Mouse (Mus musculus) embryonic stem cell, embryonic (primary cell): Measurements from ENCODE around the gene Wnk2.
"Not testable (repeated sequence)": the region's sequence is repeated elsewhere in the genome, so short reads cannot be mapped to it uniquely, and the experiment has no call there.

Experiments
- CTCF ChIA-PET, 4 experiments: fragments of 300-600 bp in 2 of 4; fragments of 350-600 bp in 2 of 4; sonication (Branson Sonifier 250); formaldehyde crosslinking; loops; one replicate each; lab custom pipeline; 2022; ENCODE audit warnings: inconsistent platforms in 2 of 4; lab: Charles Lee
- POLR2A ChIA-PET, 4 experiments: fragments of 300-600 bp in 2 of 4; fragments of 350-600 bp in 2 of 4; sonication (Branson Sonifier 250); formaldehyde crosslinking; loops; one replicate each; lab custom pipeline; 2022; ENCODE audit warnings: antibody characterized with exemption in 4 of 4, inconsistent platforms in 1 of 4; lab: Charles Lee

Wnk2 gene

GRCm38 (mm10) chr13:49058528-49058927 is 89.3 kb downstream of the Wnk2 start:
- POLR2A ChIA-PET = no interaction called here

DNA sequence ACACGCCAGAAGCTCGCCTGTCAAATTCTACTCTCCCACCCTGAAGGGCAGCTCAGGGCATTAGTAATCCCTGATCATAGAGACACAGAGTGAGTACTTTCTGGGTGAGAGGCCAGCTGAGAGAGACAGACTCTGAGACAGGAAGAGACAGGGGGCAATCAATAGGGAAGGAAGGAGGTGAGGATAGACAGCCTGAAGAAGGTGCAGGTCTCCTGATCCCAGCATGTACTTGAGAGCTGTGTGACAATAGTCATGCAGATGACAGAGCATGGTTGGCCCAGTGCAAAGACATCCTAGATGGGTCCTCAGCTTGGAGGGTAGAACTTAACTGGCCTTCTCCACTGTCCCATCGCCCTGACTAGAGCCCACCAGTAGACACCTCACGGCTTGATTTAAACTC is 91.5 kb downstream of the Wnk2 start:
- CTCF ChIA-PET = no interaction called here

More at GRCm38 (mm10) chr13:49058528-49058927, 89.3 kb downstream of the Wnk2 start:
- CTCF ChIA-PET = interaction anchor here in 1 of 4 experiments (0.7 kb wide), 1 partner anchor 11 kb away, joined by 3 read pairs; no protein-coding TSS in a partner anchor

GRCm38 (mm10) chr13:49054753-49055152 is 93.1 kb downstream of the Wnk2 start:
- CTCF ChIA-PET, POLR2A ChIA-PET: not testable (repeated sequence)

More for the DNA sequence above, 91.5 kb downstream of the Wnk2 start:
- POLR2A ChIA-PET = interaction anchor here in 2 of 4 experiments (0.6 to 0.9 kb wide), 3 partner anchors 18 to 510 kb away, joined by 3 read pairs; no protein-coding TSS in a partner anchor

DNA sequence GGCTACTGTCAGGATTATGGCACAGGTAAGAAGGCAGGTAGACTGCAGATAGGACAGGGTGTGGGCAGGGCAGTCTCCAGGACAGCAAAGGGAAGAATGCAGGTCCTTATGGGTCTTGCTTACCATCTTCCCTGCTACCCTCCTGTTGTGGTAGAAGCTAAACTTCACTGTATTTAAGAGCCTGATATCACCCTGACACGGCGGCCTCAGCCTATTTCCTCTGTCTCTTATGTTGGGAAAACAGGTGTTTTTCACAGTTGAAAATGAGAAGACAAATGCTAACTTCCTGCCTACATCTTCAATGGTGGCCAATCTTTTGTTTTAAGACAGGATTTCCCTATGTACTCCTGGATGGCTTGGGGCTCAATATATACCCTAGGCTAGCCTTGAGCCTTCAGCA is 94.5 kb downstream of the Wnk2 start:
- CTCF ChIA-PET = interaction anchor here in 2 of 4 experiments (1.1 to 1.5 kb wide), 4 partner anchors 10 to 471 kb away, joined by 3 to 5 read pairs (median 4); no protein-coding TSS in a partner anchor

GRCm38 (mm10) chr13:49052512-49052911 is 95.3 kb downstream of the Wnk2 start:
- ChIA-PET POLR2A (interaction anchor here in 2 of 4 experiments (1.2 to 2.3 kb wide), 4 partner anchors 12 to 105 kb away, joined by 3 to 5 read pairs (median 4); no protein-coding TSS in a partner anchor), CTCF (interaction anchor here in 3 of 4 experiments (0.5 to 1.8 kb wide), 20 partner anchors 8 to 470 kb away, joined by 3 to 10 read pairs (median 4); no protein-coding TSS in a partner anchor)

More for the DNA sequence above, 94.5 kb downstream of the Wnk2 start:
- POLR2A ChIA-PET = interaction anchor here in 2 of 4 experiments (1.2 to 2.3 kb wide), 2 partner anchors 11 to 15 kb away, joined by 3 to 5 read pairs; no protein-coding TSS in a partner anchor

- POLR2A ChIA-PET = interaction anchor here in 2 of 4 experiments (0.6 to 1.9 kb wide), 3 partner anchors 9 to 34 kb away, joined by 3 to 5 read pairs (median 3); no protein-coding TSS in a partner anchor
- CTCF ChIA-PET = interaction anchor here (0.5 to 1.2 kb wide), 6 partner anchors 11 to 549 kb away, joined by 3 to 5 read pairs (median 3); no protein-coding TSS in a partner anchor
These were observed 100.4 kb downstream of the Wnk2 start for GRCm38 (mm10) chr13:49047393-49047792.

GRCm38 (mm10) chr13:49044145-49044561 is 103.7 kb downstream of the Wnk2 start:
- POLR2A ChIA-PET = interaction anchor here in 2 of 4 experiments (0.7 to 1.2 kb wide), 3 partner anchors 14 to 379 kb away, joined by 3 to 5 read pairs (median 4); no protein-coding TSS in a partner anchor
- CTCF ChIA-PET = interaction anchor here in 1 of 4 experiments (0.8 kb wide), 1 partner anchor 9 kb away, joined by 4 read pairs; no protein-coding TSS in a partner anchor

- CTCF ChIA-PET = no interaction called here
- POLR2A ChIA-PET = no interaction called here
These were observed 105.4 kb downstream of the Wnk2 start for GRCm38 (mm10) chr13:49042371-49042770.

DNA sequence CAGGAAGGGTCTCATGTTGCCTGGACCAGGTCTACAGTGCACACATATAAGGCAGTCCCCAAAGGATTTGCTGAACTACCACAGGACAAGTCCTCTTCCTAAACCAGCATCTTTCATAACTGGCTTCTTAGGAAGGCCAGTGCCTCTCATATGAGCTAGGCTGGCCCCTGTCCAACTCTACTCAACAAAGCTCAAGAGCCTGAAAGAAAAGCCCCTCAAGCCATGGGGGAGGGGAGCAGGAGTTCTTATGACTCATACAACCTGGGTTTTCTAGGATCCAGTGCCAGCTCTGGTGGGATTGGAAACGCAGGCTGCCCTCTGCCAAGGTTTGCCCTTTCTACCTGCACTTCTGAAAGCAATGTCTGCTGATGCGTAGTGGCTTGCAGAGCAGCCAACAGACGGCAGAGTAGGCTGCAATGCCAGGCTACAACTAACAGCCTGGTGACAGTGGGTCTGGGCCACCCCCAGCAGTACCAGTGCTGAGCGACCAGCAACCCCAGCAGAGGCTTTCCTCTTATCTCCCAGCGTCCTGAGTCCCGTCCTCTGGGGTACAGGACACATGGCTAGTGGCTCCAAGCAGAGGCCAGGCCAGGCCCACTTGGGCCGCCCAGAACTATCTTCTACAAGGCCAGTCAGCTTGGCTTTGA is 110.8 kb downstream of the Wnk2 start:
- POLR2A ChIA-PET = interaction anchor here in 2 of 4 experiments (1.3 to 1.8 kb wide), 4 partner anchors 10 to 146 kb away, joined by 3 to 7 read pairs (median 4); no protein-coding TSS in a partner anchor
- CTCF ChIA-PET = no interaction called here

- POLR2A ChIA-PET = interaction anchor here in 2 of 4 experiments (1.3 to 1.6 kb wide), 4 partner anchors 9 to 36 kb away, joined by 3 to 7 read pairs (median 4); no protein-coding TSS in a partner anchor
- CTCF ChIA-PET = no interaction called here
These were observed 111.4 kb downstream of the Wnk2 start for GRCm38 (mm10) chr13:49036436-49036835.

DNA sequence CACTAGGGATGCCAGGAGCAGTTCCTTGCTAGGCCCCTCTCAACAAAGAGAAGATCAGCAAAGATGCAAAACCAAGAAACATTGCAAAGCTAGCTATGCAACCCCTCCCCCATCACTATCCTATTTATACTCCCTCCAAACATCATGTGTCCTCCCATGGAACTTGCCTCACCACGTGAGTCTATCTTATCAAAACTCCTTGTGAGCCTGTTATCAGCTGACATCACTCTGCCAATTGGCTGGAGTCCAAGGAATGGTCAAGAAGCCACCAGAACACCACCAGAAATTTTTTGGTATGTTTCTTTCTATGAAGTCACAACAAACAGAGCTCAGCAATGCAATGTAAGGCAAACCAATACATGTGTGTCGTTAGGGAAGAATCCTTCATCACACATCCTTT is 116.8 kb downstream of the Wnk2 start:
- ChIA-PET CTCF (interaction anchor here in 2 of 4 experiments (0.7 kb wide), 2 partner anchors 8 to 9 kb away, joined by 3 read pairs; no protein-coding TSS in a partner anchor), POLR2A (interaction anchor here (0.6 to 1.4 kb wide), 5 partner anchors 11 to 68 kb away, joined by 3 to 11 read pairs (median 4); no protein-coding TSS in a partner anchor)

DNA sequence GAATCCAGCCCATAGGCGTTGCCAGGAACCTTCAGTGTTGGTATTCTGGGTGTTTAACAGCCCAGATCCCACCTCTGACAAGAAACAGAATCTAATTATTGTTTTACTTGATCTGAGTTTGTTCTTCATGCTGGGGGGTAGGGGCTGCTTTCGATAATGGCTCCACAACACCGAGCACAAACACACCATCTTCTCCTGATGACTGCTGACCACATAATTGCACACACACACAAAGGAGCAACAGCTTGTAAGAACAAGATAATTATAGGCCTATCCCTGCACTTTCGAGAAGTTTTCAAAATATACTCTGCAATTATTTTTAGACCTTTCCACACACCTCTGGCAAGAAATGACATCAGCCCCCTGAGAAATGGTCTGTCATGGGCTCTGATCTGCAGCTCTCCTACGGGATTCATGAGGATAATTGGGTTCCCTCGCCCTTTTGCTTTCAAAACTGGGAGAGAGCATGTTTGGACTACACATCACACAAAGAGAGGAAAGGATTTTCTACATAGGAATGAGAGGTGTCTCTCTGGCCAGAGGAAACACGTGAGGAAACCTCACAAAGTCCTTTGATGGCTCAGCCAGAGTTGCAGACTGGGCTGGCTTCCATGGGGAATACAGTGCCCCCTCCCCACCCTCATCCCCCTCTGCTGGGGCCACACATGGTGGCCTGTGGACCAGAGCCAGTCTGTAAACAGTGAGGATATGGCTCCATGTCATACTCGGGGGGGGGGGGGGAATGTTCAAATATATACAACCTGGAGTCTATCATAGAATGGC is 118.9 kb downstream of the Wnk2 start:
- POLR2A ChIA-PET = interaction anchor here in 3 of 4 experiments (0.6 to 3.3 kb wide), 4 partner anchors 14 to 150 kb away, joined by 3 to 44 read pairs (median 3); no protein-coding TSS in a partner anchor
- CTCF ChIA-PET = interaction anchor here in 2 of 4 experiments (0.6 to 0.9 kb wide), 3 partner anchors 130 to 354 kb away, joined by 3 to 5 read pairs (median 3); no protein-coding TSS in a partner anchor

DNA sequence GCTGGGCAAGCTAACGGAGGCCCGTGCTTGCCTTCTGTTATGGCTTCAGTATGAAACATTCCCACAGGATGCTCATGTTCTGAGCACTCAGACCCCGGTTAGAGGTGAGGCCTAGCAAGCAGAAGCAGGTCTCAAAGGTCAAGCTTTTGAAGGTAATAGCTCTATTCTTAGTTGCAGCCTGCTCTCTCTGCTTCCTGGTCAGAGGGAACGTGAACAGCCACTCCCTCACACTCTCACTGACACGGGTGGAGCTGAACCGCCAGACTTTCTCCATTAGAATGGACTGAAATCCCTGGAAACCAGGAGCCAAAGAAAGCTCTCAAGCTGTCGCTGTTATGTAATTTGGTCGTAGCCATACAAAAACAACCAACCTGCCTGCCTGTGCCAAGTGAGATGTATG is 120.8 kb downstream of the Wnk2 start:
- CTCF ChIA-PET = interaction anchor here in 2 of 4 experiments (0.5 to 1.4 kb wide), 6 partner anchors 46 to 376 kb away, joined by 3 to 4 read pairs (median 3); no protein-coding TSS in a partner anchor
- POLR2A ChIA-PET = interaction anchor here in 3 of 4 experiments (0.6 to 3.3 kb wide), 21 partner anchors 9 to 402 kb away, joined by 3 to 44 read pairs (median 4); partner anchors contain the start of genes Ninj1 (in 1 of the 3) and Ptpdc1 (in 1 of the 3)

- ChIA-PET CTCF (interaction anchor here in 1 of 4 experiments (1.2 to 1.3 kb wide), 2 partner anchors 13 to 16 kb away, joined by 3 read pairs; no protein-coding TSS in a partner anchor), POLR2A (interaction anchor here in 2 of 4 experiments (0.5 to 2.5 kb wide), 9 partner anchors 9 to 183 kb away, joined by 3 to 11 read pairs (median 4); partner anchors contain the start of gene Ninj1 (in 1 of the 2))
These were observed 122.3 kb downstream of the Wnk2 start for GRCm38 (mm10) chr13:49025521-49025920.

DNA sequence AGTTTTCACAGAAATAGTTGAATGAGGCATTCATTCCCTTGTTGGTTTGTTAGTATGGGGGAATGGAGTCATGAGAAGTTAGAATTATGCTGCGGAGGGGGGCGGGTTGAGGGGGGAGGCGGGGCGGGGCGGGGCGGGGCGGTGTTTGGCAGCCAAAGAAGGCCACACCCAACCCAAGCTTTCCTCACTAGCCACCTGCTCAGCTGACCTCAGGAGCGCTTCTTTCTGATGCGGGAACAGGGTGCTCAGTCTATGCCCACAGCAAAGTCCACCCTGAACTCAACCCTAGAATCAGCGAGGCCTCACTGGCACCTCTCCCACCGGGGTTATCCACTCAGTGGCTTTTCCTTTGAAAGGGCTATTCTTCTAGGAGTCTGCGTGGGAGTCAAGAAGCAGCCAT is 123.1 kb downstream of the Wnk2 start:
- ChIA-PET POLR2A (interaction anchor here in 3 of 4 experiments (0.5 to 2.5 kb wide), 13 partner anchors 8 to 184 kb away, joined by 3 to 11 read pairs (median 3); partner anchors contain the start of gene Ninj1 (in 1 of the 3)), CTCF (interaction anchor here in 3 of 4 experiments (0.6 to 1.4 kb wide), 11 partner anchors 9 to 1136 kb away, joined by 3 to 5 read pairs (median 3); no protein-coding TSS in a partner anchor)

DNA sequence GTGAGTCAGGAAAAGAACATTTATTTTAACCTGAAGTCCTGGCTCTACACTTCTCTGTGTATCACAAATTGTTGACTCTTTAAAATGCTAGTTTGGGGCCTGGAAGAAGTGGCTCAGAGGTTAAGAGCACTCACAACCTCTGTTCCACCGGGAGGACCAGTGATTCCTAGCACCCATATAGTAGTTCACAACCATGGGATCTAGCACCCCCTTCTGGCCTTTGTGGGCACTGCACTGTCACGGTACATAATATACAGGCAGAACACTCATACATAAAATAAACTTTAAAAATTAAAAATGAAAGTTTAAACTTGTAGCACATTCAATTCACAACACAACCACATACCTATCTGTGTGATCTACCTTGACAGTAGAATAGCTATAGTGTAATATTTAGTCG is 126.1 kb downstream of the Wnk2 start:
- ChIA-PET CTCF (interaction anchor here in 3 of 4 experiments (0.5 to 2.4 kb wide), 11 partner anchors 8 to 371 kb away, joined by 3 to 10 read pairs (median 3); no protein-coding TSS in a partner anchor), POLR2A (interaction anchor here in 2 of 4 experiments (0.8 to 1.5 kb wide), 7 partner anchors 8 to 467 kb away, joined by 3 to 7 read pairs (median 4); no protein-coding TSS in a partner anchor)

DNA sequence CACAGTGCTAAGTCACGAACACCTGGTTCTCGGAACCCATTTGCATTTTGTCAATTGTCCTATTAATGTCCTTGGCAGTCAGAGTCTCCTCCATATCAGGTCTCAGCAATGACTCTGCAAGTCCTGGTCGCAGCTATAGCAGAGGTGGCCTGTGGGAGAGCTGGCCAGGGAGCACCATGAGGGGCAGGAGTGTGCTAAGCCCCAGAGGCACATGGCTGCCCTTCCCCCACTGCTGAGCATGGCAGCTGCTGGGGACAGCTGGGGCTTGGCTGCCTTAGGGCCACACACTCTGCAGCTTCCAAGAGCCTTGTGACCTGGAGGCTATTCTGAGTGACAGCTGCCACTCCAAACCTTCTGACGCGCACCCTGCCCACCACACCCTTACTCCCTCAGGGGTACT is 127.7 kb downstream of the Wnk2 start:
- ChIA-PET CTCF (interaction anchor here in 3 of 4 experiments (0.6 to 2.4 kb wide), 11 partner anchors 8 to 366 kb away, joined by 3 to 10 read pairs (median 4); no protein-coding TSS in a partner anchor), POLR2A (interaction anchor here in 3 of 4 experiments (0.7 to 1.8 kb wide), 30 partner anchors 8 to 492 kb away, joined by 3 to 28 read pairs (median 4); partner anchors contain the start of genes Ninj1 (in 2 of the 3) and Fam120a (in 1 of the 3))
